Mouse (Mus musculus): ENCODE results near the gene 1110065P20Rik. TPM values are rescaled to one million over a fixed set of nuclear protein-coding genes. Genes with fewer than 3 reads are reported as not detected.

The 1110065P20Rik gene
- polyA plus RNA-seq, 1 experiment from 2014 or later: 86.1 TPM

DNA sequence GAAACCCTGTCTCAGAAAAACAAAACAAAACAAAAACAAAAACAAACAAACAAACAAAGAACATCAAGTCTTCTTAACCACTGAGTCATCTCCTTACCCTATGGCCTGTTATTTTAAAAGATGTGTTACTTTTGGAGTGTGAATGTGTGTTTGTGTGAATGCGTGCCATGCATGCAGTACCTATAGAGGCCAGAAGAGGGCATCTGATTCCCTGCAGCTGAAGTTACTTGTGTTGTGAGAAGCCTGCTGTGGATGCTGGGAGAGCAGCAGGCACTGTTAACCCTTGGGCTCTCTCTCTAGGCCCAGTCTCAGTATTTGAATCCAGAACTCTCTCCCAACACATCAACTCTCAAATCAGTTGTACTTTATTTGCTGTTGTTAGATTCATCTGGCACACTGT lies 21.7 kb upstream of the 1110065P20Rik start:
- Histone ChIP-seq H3K4me2 (replicated peaks) (no peak overlapping the region), H3K4me3 (no peak overlapping the region), H3K27ac (replicated peaks) (no peak overlapping the region), H3K4me1 (no peaks in the 10 kb centered on the region), H3K9ac (replicated peaks) (no peak overlapping the region), H3K9me3 (no peaks in the 10 kb centered on the region), H3K27me3 (no peaks in the 10 kb centered on the region), H3K36me3 (no peaks in the 10 kb centered on the region)
- 100% methylated on average over 1 of the region's 1 CpGs for WGBS
- ATAC-seq (replicated peaks): no peak

DNA sequence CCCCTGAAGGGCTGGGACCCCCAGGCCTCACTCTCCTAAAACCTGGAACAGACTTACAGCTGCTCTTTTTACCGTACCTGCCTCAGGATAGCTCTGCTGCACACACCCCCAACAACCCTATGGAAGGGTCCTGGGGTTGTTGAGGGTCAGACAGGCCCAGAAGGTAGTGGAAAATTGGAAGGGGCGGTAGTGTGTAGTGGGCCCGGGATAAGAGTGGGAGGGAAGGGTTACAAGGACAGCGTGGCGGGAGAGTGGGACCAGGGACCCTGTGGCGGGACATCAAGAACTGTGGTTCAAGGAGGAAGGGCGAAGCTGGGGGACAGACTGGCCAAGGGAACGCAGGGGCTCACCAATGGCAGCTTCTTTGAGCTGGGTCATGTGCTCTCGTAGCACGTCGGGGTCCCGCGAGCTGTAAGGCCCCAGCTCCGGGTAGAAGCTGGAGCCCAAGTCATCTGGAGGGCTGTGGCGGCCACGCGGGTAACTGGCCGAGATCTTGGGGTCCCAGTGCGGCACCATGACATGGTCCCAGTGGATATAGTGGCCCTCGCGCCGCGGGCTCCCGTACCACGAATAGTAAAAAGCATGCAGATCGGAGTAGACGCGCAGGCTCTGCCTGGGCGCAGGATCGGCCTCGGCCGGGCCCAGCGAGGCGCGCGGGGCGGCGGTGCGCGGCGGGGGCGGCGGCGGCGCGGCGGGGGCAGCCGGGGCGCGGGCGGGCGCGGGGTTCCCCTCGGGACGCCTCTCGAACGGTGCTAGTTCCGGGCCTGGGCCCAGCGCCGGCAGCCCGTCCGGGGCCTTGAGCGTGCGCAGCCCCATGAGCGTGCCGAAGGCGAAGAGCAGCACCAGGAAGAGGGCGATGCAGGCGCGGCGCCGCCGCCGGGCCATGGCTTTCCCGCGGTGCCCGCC lies 10.5 kb upstream of the 1110065P20Rik start, which contains the start of gene Maneal:
Gene Maneal (minus strand): TSS at position 889 of the 906 bp plus-strand sequence.
- Histone ChIP-seq H3K4me2 (replicated peaks) (peak within 1 kb of the TSS; percentile 82), H3K9me3 (no peaks in the 10 kb centered on the region), H3K9ac (replicated peaks) (peak within 1 kb of the TSS; percentile 83), H3K27ac (replicated peaks) (peak within 1 kb of the TSS; percentile 77), H3K27me3 (no peaks in the 10 kb centered on the region), H3K4me3 (peak within 1 kb of the TSS; percentile 80), H3K4me1 (peaks cover 24% of the 10 kb centered on the region), H3K36me3 (peaks cover 23% of the 10 kb centered on the region)
- 2% methylated on average over 76 of the region's 77 CpGs for WGBS
- ATAC-seq (replicated peaks): peak; percentile 34

DNA sequence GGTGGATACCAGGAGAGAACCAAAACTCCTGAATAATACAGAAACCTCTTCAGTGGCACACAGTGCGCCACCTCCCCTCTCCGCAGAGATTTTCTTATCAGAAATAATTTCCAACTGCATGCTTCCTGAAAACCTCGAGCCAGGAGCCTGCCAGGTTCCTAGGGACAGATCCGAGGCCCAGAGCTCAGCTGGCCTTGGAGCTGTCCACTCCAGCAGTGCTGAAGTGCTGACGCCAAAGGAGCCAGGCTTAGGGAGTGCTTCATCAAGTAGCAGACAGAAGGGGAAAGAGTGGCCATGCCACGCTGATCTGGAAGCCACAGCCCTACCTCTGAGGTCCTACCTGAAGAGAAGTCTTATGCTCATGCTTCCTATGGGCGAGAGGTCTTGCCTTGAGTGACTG lies 9.4 kb upstream of the 1110065P20Rik start:
- peak overlapping the region; percentile 83 for H3K9ac ChIP-seq (replicated peaks)
- H3K36me3 ChIP-seq: peaks cover 34% of the 10 kb centered on the region
- ATAC-seq (replicated peaks): no peak
- H3K9me3 ChIP-seq: no peaks in the 10 kb centered on the region
- peak overlapping the region; percentile 80 for H3K4me3 ChIP-seq
- no peaks in the 10 kb centered on the region for H3K27me3 ChIP-seq
- H3K4me1 ChIP-seq: peaks cover 24% of the 10 kb centered on the region
- 23% methylated on average over 7 of the region's 7 CpGs for WGBS
- H3K27ac ChIP-seq (replicated peaks): no peak overlapping the region
- H3K4me2 ChIP-seq (replicated peaks): peak overlapping the region; percentile 82

DNA sequence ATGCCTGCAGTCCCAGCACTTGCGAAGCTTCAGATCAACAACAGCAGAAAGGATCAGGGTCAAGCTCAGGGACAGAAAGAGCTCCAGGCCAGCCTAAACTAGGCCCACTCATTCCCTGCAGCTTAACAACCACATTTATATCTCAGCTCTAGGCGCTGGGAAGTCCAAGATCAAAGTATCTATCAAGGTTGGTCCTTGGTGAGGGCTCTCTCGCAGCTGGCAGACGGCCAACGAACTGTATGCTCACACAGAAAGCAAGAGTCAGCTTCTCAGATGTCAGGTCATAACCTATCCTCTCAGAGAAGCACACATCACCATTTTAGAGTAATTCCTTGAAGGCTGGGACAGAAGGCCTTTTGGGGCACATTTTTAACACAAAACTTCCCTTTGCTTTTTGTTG lies 7.4 kb upstream of the 1110065P20Rik start:
- Histone ChIP-seq H3K4me2 (replicated peaks) (no peak overlapping the region), H3K4me3 (no peak overlapping the region), H3K4me1 (peaks cover 24% of the 10 kb centered on the region), H3K27me3 (no peaks in the 10 kb centered on the region), H3K36me3 (peaks cover 52% of the 10 kb centered on the region), H3K9me3 (no peaks in the 10 kb centered on the region), H3K9ac (replicated peaks) (no peak overlapping the region), H3K27ac (replicated peaks) (no peak overlapping the region)
- no peak for ATAC-seq (replicated peaks)
- WGBS: 81% methylated on average over 5 of the region's 5 CpGs

- H3K9ac ChIP-seq (replicated peaks): no peak overlapping the region
- no peak overlapping the region for H3K4me3 ChIP-seq
- H3K4me1 ChIP-seq: peaks cover 36% of the 10 kb centered on the region
- no peak overlapping the region for H3K27ac ChIP-seq (replicated peaks)
- no peaks in the 10 kb centered on the region for H3K9me3 ChIP-seq
- no peak for ATAC-seq (replicated peaks)
- no peak overlapping the region for H3K4me2 ChIP-seq (replicated peaks)
- H3K27me3 ChIP-seq: no peaks in the 10 kb centered on the region
- WGBS: 90% methylated on average over 8 of the region's 8 CpGs
- H3K36me3 ChIP-seq: peaks cover 60% of the 10 kb centered on the region
Measured at GRCm38 (mm10) chr4:124856294-124856693, 5.3 kb upstream of the 1110065P20Rik start.

DNA sequence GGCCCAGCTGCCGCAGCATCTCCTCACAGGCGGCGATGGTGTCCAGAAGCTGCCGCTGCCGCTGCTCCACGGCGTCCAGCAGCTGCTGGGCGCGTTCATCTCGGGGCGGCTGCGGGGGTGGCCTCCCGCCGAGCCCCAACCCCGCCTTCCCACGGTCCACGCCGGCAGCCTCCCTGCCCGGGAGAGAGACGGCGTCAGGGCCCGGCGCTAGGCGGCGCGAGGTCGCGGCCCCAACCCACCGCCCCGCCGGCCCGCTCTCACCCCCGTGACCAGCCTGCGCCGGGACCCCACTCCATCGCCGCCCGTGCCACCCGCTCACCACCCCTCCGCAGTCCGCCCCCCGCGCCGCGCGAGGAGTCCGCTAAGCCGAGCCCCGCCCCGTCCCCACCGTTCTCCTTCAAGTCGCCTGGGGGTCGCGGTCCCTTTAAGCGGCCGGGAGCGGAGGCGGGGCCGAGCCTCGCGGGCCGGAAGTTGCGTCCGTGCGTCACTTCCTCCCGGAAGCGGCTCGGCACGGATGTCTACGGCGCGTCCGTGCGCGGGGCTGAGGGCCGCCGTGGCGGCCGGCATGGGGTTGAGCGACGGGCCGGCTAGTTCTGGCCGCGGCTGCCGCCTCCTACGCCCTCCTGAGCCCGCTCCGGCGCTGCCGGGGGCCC lies 609 bp downstream of the 1110065P20Rik start, which contains the start of gene Yrdc:
Gene Yrdc (plus strand): TSS at position 419 of the 653 bp plus-strand sequence.
- Histone ChIP-seq H3K27ac (replicated peaks) (peak within 1 kb of the TSS; percentile 96), H3K4me2 (replicated peaks) (peak within 1 kb of the TSS; percentile 82), H3K4me1 (peaks cover 33% of the 10 kb centered on the region), H3K9ac (replicated peaks) (peak within 1 kb of the TSS; percentile 87), H3K9me3 (no peaks in the 10 kb centered on the region), H3K27me3 (no peaks in the 10 kb centered on the region), H3K36me3 (peaks cover 26% of the 10 kb centered on the region), H3K4me3 (peak within 1 kb of the TSS; percentile 85)
- under 1% methylated on average over 77 of the region's 90 CpGs for WGBS
- ATAC-seq (replicated peaks): peak; percentile 96

DNA sequence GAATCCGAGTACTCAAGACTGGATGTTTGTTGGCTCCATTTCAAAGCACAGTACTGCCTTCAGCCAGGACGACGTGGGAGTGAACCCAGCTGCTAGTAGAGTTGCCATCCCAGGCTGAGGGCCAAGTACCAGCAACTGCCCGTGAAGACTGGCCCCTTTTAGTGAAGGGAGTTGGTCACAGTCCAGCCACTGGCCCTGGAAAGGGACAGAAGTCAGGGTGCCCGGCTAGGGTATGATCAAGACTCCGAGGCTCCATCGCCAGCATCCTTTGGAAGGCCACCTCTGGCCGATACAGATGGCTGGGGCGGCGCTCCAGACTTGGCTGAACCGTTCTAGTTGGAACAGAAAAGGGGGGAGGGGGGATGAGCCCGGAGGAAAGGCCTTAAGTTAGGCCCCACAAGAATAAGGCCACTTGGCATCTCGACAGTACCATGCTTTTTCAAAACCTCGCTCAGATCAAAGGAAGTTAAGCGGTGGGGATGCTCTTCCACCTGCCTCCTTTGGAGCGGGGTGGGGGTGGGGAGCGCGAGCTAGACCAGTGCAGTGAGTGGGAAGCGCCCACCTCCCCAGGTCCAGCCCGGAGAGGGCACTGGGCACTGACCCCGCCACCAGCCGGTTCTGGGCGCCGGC lies 1.2 kb downstream of the 1110065P20Rik start:
- Histone ChIP-seq H3K4me1 (peaks cover 33% of the 10 kb centered on the region), H3K4me2 (replicated peaks) (peak overlapping the region; percentile 71), H3K27ac (replicated peaks) (peak overlapping the region; percentile 96), H3K9ac (replicated peaks) (peak overlapping the region; percentile 87), H3K9me3 (no peaks in the 10 kb centered on the region), H3K4me3 (peak overlapping the region; percentile 85), H3K27me3 (no peaks in the 10 kb centered on the region), H3K36me3 (peaks cover 26% of the 10 kb centered on the region)
- ATAC-seq (replicated peaks): peak; percentile 41
- WGBS: under 1% methylated on average over 24 of the region's 24 CpGs

DNA sequence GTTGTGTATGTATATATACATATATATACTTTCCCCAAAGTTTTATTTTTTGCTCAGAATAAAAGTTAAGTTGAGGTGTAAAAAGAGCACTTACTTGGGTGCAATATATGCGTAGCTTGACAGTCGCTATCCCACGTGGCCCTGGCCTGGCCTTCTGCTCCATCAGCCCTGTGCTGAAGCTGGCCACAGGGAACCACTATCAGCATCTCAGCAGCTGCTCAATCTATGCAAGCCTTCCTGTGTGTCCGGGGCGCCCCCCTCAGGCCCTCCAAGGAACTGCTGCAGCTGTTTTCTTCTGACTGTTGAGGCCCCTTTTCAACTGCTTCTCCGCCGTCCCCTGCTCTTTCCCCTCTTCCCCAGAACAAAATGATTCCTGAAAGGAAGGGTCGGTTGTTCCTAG lies 3.4 kb downstream of the 1110065P20Rik start:
- no peak overlapping the region for H3K4me2 ChIP-seq (replicated peaks)
- no peak for ATAC-seq (replicated peaks)
- 4% methylated on average over 8 of the region's 8 CpGs for WGBS
- H3K9me3 ChIP-seq: no peaks in the 10 kb centered on the region
- H3K4me1 ChIP-seq: peaks cover 27% of the 10 kb centered on the region
- no peak overlapping the region for H3K9ac ChIP-seq (replicated peaks)
- H3K36me3 ChIP-seq: peaks cover 10% of the 10 kb centered on the region
- H3K27ac ChIP-seq (replicated peaks): 0 out of 2 replicates have a peak overlapping the region, but pooled peaks have one; percentile 14
- H3K4me3 ChIP-seq: no peak overlapping the region
- no peaks in the 10 kb centered on the region for H3K27me3 ChIP-seq

- H3K9ac ChIP-seq (replicated peaks): no peak overlapping the region
- no peak for ATAC-seq (replicated peaks)
- H3K27ac ChIP-seq (replicated peaks): no peak overlapping the region
- 52% methylated on average over 11 of the region's 11 CpGs for WGBS
- peaks cover 6% of the 10 kb centered on the region for H3K4me1 ChIP-seq
- H3K9me3 ChIP-seq: no peaks in the 10 kb centered on the region
- no peaks in the 10 kb centered on the region for H3K27me3 ChIP-seq
- H3K4me2 ChIP-seq (replicated peaks): no peak overlapping the region
- H3K4me3 ChIP-seq: no peak overlapping the region
- H3K36me3 ChIP-seq: peaks cover 27% of the 10 kb centered on the region
Measured at GRCm38 (mm10) chr4:124843493-124843892, 7.5 kb downstream of the 1110065P20Rik start.

DNA sequence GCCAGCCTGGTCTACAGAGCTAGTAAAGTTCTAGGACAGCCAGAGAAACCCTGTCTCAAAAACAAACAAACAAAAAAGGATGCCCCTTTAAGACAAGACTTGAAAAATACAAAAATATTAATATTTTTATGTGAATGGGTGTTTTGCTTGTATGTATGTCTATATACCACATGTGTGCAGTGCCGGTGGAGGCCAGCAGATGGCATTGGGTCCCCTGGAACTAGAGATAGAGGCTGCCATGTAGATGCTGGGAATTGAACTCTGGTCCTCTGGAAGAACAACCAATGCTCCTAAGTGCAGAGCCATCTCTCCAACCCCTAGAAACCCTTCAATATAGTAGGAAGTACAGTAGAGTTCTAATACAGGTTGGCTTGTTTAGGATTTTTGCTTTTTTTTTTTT lies 10.0 kb downstream of the 1110065P20Rik start:
- Histone ChIP-seq H3K27ac (replicated peaks) (no peak overlapping the region), H3K4me3 (no peak overlapping the region), H3K9me3 (no peaks in the 10 kb centered on the region), H3K36me3 (peaks cover 37% of the 10 kb centered on the region), H3K9ac (replicated peaks) (no peak overlapping the region), H3K27me3 (no peaks in the 10 kb centered on the region), H3K4me1 (peaks cover 3% of the 10 kb centered on the region; the same call in 1 of the 2 replicates), H3K4me2 (replicated peaks) (no peak overlapping the region)
- ATAC-seq (replicated peaks): no peak
- WGBS: 97% methylated on average over 1 of the region's 1 CpGs

DNA sequence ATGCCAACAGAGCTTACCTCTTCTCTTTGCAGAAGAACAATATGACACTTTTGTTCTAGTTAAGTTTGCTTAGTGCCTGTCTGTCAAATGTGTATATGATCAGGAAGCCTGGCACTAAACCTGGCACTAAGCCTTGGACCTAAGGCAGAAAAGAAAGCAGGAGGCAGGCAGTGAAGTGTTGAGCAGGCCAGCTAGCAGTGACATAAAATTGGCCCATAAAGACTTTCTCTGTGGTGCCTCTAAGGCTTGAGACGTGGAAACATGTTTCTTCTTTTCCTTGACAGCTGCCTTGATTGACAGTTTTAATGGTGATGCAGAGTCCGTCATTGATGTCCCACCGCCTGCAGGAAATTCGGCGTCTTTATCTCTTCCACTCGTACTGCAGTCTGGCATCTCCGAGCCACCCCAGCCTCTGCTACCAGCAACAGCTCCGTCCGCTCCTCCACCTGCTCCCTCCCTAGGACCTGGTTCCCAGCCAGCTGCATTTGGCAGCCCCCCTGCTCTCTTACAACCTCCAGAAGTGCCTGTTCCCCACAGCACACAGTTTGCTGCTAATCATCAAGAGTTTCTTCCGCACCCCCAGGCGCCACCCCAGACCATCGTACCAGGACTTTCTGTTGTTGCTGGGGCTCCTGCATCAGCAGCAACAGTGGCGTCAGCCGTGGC lies 12.8 kb downstream of the 1110065P20Rik start:
- no peak for ATAC-seq (replicated peaks)

More for the DNA sequence above, 12.8 kb downstream of the 1110065P20Rik start:
- H3K4me3 ChIP-seq: no peak overlapping the region
- H3K9ac ChIP-seq (replicated peaks): no peak overlapping the region
- 76% methylated on average over 14 of the region's 14 CpGs for WGBS
- H3K36me3 ChIP-seq: peaks cover 43% of the 10 kb centered on the region
- H3K27me3 ChIP-seq: no peaks in the 10 kb centered on the region
- no peaks in the 10 kb centered on the region for H3K9me3 ChIP-seq
- H3K4me2 ChIP-seq (replicated peaks): no peak overlapping the region
- H3K4me1 ChIP-seq: peaks cover 3% of the 10 kb centered on the region; the same call in 1 of the 2 replicates
- H3K27ac ChIP-seq (replicated peaks): peak overlapping the region; percentile 52; the same call in 1 of the 2 replicates
